Mouse (Mus musculus): ENCODE data around the gene Por.

Por gene

DNA sequence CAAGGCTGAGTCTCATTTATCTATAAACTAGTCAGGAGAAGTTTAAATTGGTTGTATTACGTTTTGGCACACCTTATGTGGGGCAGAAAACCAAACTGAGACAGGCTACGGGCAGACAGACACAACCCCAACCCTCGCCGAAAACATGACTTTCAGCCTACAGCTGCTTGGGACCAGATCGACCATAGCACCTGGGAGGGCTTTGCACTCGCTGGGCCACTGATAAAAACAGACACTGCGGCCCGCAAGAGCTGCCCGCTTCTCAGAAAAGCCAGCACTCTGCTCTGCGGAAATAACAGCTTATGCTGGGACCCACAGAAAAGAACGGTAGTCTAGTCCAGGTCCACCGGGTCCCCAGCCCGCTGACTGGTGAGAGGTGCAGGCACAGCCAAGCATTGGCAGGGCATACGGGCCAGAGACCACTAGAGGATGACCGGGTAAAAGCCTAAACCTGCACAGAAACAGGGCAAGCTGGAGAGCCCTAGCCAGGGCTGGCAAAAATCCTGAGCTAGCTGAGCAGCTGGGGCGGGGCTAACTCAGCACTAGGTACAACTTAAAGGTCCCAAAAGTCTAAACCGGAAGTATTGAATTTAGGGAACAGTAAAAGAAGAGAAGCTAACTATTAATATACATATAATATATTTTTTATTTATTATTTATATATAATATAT lies 12.0 kb upstream of the Por start:
- DNase-seq = no peak

DNA sequence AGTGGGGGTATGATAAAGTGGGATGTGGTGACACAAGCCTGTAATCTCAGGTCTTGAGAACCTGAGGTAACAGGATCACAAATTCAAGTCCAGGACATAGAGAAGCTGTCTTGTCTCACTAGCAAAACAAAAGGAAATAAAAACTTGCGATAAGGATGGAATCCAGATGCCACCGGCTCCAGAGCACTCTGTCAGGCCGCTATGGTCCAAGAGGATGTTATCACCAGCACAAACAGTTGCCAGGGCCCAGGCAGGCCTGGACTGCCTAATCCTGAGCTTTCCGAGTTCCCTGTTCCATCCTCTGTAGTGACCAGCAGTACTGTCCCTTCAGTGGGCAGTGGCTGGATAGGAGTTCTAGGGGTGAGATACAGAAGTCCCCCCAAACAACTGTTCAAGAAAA lies 9.9 kb upstream of the Por start:
- DNase-seq = no peak

DNA sequence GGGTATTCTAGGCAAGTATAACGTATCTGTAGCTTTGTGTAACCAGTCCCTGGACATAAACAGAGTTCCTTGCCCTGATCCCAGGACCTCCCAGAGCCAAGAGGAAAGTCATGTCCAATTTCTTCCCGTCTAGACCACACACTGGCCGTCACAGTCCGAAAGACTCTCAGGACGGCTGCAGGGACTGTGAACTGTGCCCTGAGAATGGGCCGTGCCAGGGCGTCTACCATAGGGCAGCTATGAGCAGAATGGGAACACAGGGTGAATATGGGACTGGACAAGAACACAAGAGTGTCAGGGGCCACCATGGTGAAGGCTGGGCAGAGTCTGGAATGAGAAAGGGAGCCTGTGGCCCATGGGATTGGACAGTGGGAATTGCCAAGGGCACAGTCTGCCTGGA lies 9.3 kb upstream of the Por start:
- DNase-seq = no peak

DNA sequence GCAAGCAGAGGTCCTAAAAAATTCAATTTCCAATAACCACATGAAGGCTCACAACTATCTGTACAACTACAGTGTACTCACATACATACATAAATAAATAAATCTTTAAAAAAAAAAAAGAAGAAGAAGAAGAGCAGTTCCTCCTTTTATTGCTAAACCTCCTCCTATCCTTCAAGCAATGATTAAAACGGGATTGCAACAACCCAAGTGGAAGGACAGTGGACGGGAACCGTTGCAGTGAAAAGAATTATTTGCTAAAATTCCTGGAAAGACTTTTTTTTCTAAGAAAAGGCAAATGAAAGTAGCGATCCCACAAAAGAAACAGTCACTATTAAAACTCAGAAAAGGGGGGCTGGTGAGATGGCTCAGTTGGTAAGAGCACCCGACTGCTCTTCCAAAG lies 2.9 kb upstream of the Por start:
- DNase-seq = no peak

DNA sequence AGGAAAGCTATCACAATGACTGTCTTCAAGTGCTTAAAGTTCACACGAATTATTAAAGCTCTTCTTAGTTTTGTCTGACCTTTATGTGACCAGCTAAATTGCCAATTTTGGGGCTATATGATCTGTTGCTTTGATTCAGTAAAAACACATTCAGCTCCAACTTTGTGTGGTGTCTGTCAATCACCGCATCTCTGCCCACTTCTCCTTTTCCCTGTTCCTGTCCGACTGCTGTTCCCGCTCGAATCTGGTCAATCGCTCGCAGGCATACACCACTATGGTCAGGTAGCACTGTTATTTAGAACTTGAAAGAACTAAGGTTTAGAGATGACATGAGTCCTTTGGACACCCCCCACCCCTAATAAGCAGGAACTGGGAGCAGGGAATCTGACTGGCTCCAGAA lies 1.8 kb upstream of the Por start:
- no peak for DNase-seq

DNA sequence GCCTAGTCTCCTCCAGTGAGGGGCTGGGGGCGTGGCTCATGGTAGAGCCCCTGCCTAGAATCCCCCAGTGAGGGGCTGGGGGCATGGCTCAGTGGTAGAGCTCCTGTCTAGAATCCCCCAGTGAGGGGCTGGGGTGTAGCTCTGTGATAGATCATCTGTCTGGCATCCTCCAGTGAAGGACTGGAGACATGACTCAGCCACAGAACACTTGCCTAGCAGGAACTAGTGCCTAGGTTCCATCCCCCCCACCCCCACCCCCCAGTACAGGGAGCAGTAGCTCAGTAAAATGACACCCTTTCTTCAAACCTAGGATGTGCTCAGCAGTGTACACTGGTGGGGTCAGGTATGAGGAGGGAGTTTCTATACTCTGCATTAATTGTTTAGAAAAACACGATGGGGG lies 1.0 kb downstream of the Por start:
- DNase-seq = no peak

DNA sequence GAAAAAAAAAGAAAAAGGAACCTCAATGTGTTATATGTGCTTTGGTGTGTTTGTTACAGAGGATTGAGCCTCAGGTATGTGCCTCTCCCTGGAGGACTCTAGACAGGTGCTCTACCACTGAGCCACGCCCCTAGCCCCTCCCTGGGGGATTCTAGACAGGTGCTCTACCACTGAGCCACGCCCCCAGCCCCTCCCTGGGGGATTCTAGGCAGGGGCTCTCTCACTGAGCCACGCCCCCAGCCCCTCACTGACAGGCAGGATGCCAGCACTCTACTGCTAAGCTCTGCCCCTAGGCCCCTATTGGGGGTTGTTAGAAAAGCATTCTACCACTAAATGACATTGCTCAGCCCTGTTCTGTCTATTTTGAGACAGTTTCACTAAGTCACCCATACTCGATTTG lies 2.7 kb downstream of the Por start:
- no peak for DNase-seq

DNA sequence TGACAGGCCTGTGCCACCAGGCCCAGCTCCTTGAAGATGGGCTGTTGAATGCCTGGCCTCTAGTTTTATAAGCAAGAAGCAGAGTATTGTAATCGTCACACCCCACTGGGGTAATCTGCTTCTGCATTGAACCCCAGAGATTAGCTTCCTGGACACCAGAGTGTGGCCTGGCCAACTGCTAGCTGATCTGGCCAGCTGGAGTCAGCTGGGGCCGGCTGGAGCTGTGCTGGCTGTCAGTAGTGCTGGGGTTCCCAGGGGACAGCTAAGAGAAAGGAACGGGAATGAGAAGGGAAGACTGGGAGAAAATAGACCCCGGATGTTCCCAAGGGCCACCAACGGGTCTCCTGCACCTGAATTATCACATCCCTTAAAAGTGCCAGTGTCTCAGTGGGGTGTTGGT lies 3.1 kb downstream of the Por start:
- DNase-seq = no peak

DNA sequence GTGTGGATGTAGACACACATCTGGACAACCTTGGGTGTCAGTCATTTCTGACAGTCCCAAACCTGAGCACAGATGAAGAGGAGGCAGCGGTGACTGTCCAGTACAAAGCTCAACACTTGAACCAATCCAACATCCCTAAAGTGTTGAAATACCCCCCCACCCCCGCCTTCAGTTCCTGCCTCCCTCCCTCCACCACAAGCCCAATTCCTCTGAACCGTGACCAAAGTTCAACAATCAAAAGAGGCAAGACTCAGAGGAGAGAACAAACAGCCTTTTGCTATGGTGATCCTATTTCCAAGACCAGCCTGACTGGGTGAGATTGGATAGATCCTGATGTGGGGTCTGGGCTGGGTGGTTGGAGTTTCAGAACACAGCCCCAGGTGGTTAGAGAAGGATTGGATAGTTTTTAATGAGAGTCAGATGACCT lies 4.5 kb downstream of the Por start:
- no peak for DNase-seq

DNA sequence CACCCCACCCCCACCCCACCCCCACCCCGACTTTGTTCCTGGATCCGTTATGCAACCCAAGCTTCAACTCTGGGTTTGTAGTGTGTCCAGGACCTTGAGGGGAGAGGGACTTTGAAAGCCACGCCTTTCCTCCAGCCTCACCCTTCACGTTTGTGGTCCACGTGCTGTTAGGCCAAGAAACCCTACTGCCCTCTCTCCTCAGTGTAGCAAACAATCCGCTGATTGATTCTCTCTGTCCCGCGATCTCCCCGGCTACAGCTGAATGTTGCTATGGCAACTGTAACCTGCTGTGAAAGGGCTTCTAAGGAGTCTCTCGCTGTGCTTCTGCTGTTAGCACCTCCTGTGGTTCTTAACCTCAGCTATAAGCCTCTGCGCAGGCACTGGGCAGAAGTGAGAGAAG lies 5.0 kb downstream of the Por start:
- DNase-seq = no peak

DNA sequence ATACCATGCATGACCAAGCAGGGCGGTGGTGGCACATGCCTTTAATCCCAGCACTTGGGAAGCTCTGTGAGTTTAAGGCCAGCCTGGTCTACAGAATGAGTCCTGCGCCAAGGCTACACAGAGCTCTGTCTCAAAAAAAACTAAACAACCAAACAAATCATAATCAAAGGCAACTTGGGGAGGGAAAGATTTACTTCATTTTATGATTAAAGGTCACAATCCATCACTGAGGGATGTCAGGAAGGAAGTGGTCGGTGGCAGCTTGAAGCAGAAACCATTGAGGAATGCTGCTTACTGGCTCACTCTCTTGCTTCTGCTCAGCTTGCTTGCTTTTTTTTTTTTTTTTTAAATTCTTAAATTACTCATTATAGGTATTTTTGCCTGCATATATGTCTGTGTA lies 6.9 kb downstream of the Por start:
- DNase-seq = no peak

DNA sequence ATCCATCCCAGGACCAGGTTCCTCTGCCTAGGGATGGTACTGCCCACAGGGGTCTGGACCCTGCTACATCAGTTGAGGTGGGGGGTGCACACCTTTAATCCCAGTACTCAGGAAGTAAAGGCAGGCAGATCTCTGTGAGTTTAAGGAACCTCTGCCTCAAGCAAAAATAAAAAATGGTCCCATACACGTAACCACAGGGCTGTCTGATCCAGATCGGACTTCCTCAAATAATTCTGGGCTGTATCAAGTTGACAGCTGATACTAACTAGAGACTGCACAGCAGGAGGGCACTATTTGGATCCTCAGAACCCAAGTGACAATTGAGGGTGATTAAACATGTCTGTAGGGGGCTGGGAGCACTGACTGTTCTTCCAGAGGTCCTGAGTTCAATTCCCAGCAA lies 7.4 kb downstream of the Por start:
- DNase-seq = no peak

DNA sequence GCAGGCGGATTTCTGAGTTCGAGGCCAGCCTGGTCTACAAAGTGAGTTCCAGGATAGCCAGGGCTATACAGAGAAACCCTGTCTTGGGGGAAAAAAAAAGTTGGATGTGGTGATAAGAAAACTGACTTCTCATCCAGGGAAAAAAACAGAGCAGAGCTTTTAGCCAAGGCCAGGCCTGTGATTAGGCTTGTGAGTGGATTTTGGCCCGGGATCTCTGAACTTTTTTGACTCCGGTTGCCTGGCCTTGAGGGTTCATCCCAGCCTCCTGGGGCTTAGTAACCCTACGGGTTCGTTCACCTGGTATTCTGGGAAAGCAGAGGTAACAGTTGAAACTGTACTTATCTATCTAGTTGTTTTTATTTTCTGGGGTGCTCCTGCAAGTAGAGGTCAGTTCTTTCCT lies 8.6 kb downstream of the Por start:
- DNase-seq = no peak

DNA sequence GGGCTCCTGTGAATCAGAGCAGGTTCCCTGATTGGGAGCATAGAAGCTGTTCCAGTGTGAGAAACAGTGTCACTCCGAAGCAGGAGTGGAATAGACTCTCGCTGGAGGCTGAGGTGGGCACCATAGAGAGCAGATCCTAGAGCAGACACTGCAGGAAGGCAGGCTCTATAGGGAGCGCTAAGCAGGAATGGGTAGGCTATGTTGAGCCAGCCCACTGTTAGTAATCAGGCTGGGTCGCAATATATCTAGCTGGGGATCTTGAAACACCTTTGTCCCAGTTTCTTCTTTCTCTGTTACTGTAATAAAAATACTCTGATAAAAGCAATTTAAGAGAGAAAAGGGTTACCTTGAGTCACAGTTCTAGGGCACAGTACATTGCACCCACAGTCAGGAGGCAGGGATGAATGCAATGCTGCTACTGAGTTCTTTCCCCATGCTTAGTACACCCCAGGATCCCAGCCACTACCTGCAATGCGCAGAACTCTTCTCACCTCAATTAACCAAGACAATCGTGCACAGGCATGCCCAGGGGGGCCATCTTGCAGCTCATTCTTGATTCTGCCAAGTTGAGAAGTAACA lies 11.2 kb downstream of the Por start:
- no peak for DNase-seq

DNA sequence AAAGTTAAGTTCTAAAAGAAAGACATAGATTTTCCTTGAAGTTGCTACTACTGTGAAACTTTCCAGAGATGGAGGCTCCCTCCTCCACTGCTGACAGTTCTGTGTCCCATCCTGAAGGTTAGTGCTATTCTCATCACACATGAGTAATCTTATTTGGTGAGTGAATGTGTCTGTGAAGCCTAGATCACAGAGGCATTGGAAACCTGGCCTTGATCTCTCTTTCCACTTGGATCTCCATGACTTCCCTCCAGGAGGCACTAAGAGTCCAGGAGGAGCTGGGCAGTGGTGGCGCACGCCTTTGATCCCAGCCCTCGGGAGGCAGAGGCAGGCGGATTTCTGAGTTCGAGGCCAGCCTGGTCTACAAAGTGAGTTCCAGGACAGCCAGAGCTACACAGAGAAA lies 12.2 kb downstream of the Por start:
- DNase-seq = no peak

DNA sequence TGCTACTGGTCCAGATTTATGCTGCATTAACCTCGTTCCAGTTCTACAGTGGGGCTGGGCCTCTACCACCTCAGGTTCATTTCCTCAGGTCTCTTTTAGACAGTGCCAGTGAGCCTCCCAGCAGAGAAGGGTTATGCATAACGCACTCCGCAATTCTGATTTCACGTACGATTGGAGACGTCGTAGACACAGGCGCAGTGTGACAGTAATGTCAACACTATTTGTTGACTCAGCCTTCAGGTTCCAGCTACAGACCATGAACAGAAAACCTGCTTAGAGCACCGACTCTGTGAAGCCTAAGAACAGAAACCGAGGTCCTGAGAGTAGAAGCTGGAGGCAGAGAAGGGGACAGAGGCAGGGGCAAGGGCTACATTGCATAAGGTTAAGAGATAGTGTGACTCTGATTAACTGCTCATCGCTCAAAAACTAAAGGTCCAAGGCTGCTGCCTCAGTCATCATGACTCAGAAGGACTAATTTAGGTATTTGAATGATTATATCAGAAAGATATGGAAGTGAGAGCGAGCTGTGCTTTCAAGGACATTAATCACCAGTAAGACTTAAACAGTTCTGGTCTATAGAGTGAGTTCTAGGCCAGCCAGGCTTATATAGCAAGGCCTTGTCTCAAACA lies 13.2 kb downstream of the Por start:
- DNase-seq = no peak

DNA sequence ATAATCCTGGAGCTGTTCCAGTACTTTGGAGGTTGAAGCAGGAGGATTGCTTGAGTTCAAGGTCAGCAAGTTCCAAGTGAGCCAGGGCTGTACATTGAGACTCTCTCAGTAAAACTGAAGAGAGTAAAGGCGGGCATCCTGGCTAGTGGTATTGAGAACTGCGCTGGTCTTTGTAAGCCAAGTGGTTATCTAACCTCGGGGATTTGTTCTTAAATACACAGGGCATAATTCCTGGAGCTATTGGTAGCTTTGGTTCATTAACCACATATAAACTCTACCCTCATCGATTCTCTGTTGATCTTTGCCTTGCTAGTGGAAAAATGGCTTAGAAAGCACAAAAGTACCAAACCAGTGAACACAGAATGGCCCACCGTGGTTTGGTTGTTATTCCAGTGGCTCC lies 20.6 kb downstream of the Por start:
- DNase-seq = no peak

DNA sequence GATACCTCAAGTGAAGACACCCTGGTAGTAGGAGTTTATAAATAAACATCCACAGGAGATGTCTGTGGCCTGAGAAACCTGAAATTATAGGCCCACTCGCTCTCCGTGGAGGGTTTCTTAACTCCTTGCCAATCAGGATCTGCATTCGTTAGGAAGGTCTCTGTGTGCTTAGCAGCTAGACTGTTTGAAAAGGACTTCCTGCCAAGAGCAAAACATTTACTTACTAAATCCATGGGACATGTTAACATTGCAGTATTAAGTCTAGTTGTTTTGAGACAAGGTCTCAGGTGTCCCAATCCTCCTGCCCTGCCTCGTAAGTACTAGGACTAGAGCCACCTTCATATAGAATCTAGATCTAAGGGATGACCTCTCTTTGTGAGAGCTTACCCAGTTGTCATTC lies 21.4 kb downstream of the Por start:
- DNase-seq = no peak

DNA sequence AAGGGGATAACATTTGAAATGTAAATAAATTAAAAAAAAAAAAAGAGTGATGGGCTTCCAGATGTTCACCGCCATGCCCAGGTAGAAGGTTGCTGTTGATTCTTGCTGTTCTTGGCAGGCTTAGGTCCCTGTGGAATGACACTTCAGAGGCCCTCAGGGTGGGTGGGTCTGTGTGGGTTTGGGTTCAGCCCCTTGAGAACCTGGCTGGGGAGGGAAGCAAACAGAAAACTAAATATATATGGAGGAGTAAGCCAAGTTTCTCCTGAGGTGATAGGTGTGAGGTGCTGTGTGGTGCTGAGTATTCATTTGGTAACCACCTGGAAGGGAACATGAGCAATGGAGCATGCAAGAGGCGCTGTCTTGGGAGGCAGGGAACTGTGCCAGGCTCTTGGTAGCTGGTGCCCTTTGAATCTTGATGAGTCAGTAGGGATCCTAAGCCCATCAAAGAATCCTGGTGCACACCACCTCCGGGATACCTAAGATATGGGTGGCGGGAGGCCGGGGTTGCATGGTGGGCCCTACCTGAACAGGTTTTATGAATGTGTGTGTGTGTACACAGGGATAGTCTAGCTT lies 23.5 kb downstream of the Por start:
- DNase-seq = no peak

DNA sequence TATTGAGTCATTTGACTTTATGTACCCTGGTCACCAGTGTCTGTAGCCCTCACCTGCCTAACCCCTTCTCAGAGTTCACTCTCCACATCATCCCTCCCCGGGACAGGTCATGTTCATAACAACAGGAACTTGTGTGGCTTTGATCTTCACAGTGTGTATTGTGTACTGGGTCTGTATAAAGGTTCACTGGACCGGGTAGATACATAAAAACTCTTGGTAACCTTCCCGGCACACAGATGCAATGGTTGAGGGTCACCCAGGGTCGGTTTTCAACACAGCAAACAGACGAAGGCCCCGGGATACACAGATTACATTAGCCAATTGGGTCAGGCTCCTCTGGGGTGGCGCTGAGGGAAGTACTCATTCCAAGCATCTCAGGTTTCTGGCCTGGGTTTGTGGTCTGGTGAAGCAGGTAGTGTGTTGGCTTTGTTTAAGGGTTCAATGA lies 25.5 kb downstream of the Por start:
- DNase-seq = no peak

DNA sequence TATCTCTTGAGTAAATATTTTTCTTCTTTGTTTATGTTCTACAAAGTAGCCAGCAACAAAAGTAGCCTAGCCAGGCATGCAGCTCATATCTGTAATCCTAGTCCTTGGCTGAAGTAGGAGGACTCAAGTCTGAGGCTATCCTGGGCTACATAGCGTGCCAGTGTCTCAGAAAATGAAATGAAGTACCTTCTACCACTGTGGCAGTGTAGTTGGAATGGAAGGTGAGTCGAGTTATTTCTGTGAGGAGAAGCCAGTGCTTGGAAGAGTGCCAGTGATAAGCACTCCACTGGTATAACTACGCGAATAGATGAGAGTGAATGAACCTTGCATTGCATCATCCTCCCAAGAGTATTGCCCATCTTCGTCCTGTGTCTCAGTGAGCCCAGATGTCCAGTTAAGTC lies 27.9 kb downstream of the Por start:
- no peak for DNase-seq

DNA sequence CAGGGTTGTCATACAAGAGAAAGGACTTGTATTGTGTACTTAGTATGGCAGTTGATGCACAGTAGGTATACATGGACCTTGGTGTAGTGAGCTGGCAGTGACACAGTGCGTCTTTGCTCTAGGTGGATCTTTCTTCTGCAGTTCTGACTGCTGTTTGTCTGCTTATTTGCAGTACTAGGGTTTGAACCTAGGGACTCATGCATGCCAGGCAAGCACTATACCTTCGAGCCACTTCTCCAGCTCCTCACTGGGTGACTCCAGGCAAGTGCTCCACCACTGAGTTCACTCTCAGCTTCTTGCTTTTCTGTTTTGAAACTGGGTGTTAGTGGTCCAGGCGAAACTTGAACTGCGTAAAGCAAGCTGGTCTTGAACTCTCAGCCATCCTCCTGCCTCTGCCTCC lies 31.8 kb downstream of the Por start:
- no peak for DNase-seq

DNA sequence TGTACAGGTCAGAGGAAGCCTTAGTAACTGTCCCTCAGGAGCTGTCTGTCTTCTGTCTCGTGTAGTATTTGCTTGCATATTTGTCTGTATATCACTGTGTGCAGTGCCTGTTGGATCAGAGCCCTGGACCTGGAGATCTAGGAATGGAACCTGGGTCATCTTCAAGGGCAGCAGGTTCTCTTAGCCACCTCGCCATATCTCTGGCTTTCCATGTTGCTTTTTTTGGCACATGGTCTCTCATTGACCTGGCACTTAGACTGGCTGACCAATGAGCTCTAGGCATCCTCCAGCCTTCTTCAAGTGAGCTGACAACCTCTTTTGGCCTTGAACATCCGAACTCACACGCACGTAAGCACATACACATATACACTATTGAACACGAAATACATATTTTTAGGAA lies 32.4 kb downstream of the Por start:
- no peak for DNase-seq

DNA sequence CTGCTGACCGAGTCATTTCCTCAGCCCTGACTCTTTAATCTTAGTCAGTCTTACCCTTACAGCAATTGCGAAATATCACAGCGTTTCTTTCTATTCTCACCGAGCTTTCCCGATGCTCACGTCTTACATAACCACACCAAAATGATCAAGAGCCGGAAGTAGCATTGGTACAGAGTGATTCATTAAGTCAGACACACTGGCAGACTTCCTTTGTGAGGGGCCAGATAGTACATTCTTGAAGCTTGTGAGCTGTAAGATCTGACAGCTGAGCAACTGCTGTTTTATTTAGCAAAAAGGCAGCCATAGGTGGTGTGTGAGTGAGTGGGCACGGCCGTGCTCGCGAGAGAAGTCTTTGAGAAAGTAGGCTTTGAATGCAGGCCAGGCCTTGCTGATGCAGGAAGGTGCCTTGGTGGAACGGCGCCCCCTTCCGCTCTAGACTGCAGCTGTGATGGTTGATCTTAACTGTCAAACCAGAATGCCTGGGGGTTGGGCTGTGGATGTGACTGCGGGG lies 32.9 kb downstream of the Por start:
- no peak for DNase-seq
